Mouse (Mus musculus) neutrophil, adult 5-6 weeks (primary cell): ENCODE measurements around the gene Ramp3. TPM values are rescaled to one million over a fixed set of nuclear protein-coding genes. Genes with fewer than 3 reads are reported as not detected.
A peak's percentile ranks its signal among the peaks of the same experiment; 100 is the strongest.
"Not testable (repeated sequence)": the region's sequence is repeated elsewhere in the genome, so short reads cannot be mapped to it uniquely, and the experiment has no call there.

Experiments
- ATAC-seq: fragments of 151-379, 151-347 bp; 2 replicates; pipeline ENCODE4 v1.8.0; 2017; ENCODE audit warnings: mild to moderate bottlenecking, moderate TSS enrichment; ENCODE audit not compliant: insufficient number of reproducible peaks, poor library complexity, low FRiP score, severe bottlenecking; ENCODE audit errors: extremely low read depth
- total RNA-seq: library from RNA; stranded (forward); fragments of 200-1000 nt; gene quantifications from 2 replicates; pipeline ENCODE4 v1.2.3, GENCODE M21; 2017

The Ramp3 gene
- total RNA-seq, result 0.37 TPM in 1 of 2 replicates, not detected in the other

- ATAC-seq, result no peak
These were observed at the start of gene Ramp3 for GRCm38 (mm10) chr11:6658271-6658670. Gene Ramp3, plus strand, starts transcription at chr11:6658521.

GRCm38 (mm10) chr11:6615250-6616205 lies 42.8 kb upstream of the Ramp3 start:
- peak; percentile 70 for ATAC-seq

GRCm38 (mm10) chr11:6623704-6624103 lies 34.6 kb upstream of the Ramp3 start:
- no peak for ATAC-seq

GRCm38 (mm10) chr11:6624619-6625382 lies 33.5 kb upstream of the Ramp3 start:
- ATAC-seq, result no peak

GRCm38 (mm10) chr11:6625478-6626387 lies 32.6 kb upstream of the Ramp3 start, which contains the start of gene Tbrg4:
Gene Tbrg4, minus strand, starts transcription at chr11:6626067.
- ATAC-seq, result peak; percentile 81

GRCm38 (mm10) chr11:6626388-6626772 lies 31.9 kb upstream of the Ramp3 start:
- no peak for ATAC-seq

- peak; percentile 45 for ATAC-seq
These were observed 30.6 kb upstream of the Ramp3 start for GRCm38 (mm10) chr11:6627731-6628130.

GRCm38 (mm10) chr11:6628568-6628967 lies 29.8 kb upstream of the Ramp3 start:
- peak; percentile 44; the same call in 1 of the 2 replicates for ATAC-seq

- no peak for ATAC-seq
These were observed 28.7 kb upstream of the Ramp3 start for GRCm38 (mm10) chr11:6629655-6630054.

- ATAC-seq, result no peak
These were observed 22.2 kb upstream of the Ramp3 start for GRCm38 (mm10) chr11:6636150-6636549.

- no peak for ATAC-seq
These were observed 19.8 kb upstream of the Ramp3 start, which contains the start of gene Wap for GRCm38 (mm10) chr11:6638537-6638936. Gene Wap, minus strand, starts transcription at chr11:6638637.

GRCm38 (mm10) chr11:6639072-6639471 lies 19.2 kb upstream of the Ramp3 start:
- no peak for ATAC-seq

GRCm38 (mm10) chr11:6644566-6644965 lies 13.8 kb upstream of the Ramp3 start:
- no peak for ATAC-seq

- ATAC-seq, result no peak
These were observed 10.2 kb upstream of the Ramp3 start for GRCm38 (mm10) chr11:6647831-6648724.

GRCm38 (mm10) chr11:6650519-6650918 lies 7.8 kb upstream of the Ramp3 start:
- no peak for ATAC-seq

- not testable (repeated sequence) for ATAC-seq
These were observed 5.3 kb upstream of the Ramp3 start for GRCm38 (mm10) chr11:6652978-6653377.

GRCm38 (mm10) chr11:6654903-6655302 lies 3.4 kb upstream of the Ramp3 start:
- ATAC-seq, result peak; percentile 48; the same call in 1 of the 2 replicates

GRCm38 (mm10) chr11:6661206-6661605 lies 2.9 kb downstream of the Ramp3 start:
- ATAC-seq, result no peak
